Mouse (Mus musculus) adrenal gland, adult (tissue): ENCODE measurements around the gene Mesp1.

Source experiments
- DNase-seq, 2 experiments: peaks; one replicate each; pipeline ENCODE4 v3.0.0; 2022 to 2023; ENCODE audit warnings: low spot score in 1 of 2; ENCODE audit not compliant: inconsistent age in 2 of 2

Mesp1 gene

GRCm38 (mm10) chr7:79742659-79743536 lies 50.7 kb downstream of the Mesp1 start, which contains the start of the genes Pex11a and Wdr93:
Gene Pex11a, minus strand, starts transcription at chr7:79743131.
Gene Wdr93, plus strand, starts transcription at chr7:79743163.
- DNase-seq: peak; percentile 91 to 96

- no peak for DNase-seq
Measured at GRCm38 (mm10) chr7:79742277-79742658, 51.3 kb downstream of the Mesp1 start.
